Mouse (Mus musculus) kidney, postnatal 10 days (tissue): ENCODE data around the gene Mybpc2.

Experiments
- DNase-seq: peaks from one replicate; pipeline ENCODE4 v3.0.0; 2021; ENCODE audit warnings: mixed read lengths

Mybpc2 gene

GRCm38 (mm10) chr7:44461503-44462217, 62.8 kb downstream of the Mybpc2 start:
- DNase-seq, result no peak

DNA sequence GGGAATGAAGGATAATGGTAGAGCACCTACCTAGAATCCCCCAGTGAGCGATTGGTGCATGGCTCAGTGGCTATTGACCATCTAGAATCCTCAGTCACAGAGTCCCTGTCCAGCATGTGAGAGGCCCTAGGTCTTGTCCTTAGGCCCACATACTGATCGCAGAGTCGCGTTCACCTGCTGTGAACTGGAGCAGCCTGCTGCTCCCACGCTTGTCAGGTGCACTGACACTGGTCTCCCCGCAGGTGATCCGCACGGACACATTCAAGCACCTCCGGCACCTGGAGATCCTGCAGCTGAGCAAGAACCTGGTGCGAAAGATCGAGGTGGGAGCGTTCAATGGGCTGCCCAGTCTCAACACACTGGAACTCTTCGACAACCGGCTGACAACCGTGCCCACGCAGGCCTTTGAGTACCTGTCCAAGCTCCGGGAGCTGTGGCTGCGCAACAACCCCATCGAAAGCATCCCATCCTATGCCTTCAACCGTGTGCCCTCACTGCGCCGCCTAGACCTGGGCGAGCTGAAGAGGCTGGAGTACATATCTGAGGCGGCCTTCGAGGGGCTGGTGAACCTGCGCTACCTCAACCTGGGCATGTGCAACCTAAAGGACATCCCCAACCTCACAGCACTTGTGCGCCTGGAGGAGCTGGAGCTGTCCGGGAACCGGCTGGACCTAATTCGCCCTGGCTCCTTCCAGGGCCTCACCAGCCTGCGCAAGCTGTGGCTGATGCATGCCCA, 63.5 kb downstream of the Mybpc2 start:
- no peak for DNase-seq

DNA sequence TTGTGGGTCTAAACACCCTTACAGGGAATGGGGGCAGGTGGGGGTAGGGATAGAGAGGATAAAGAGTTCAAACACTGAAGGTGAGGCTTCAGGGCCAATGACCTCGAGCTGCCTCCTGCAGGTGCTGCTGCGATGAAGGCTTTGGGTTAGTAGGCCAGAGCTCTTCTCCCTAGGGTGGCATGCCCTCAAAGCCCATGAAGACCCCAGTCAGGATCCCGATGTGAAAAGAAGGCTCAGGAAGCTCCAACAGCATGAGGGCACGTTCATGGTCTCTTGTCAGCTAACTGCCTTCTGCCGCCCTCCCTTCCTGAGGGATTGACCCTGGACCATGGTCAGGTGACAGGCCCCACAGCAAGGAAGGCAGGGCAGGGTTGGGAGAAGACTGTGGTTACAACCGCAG, 64.4 kb downstream of the Mybpc2 start:
- DNase-seq, result peak; percentile 2

- DNase-seq, result no peak
These were observed 68.2 kb downstream of the Mybpc2 start for GRCm38 (mm10) chr7:44456302-44456701.

GRCm38 (mm10) chr7:44453256-44453655, 71.2 kb downstream of the Mybpc2 start:
- no peak for DNase-seq
